Mouse (Mus musculus) megakaryocyte-erythroid progenitor cell, adult 5-6 weeks (primary cell): ENCODE measurements at regions not wholly inside any gene's neighbourhood (a gene's known extent, or its start where the extent isn't known, plus 50 kb on each side); places are given as distances from the start of the nearest gene placed in this dataset.

Experiments
- ATAC-seq: replicated peaks from 2 replicates; pipeline ENCODE4 v1.8.0; 2016; ENCODE audit warnings: mild to moderate bottlenecking, inconsistent platforms; ENCODE audit not compliant: severe bottlenecking, poor library complexity, low FRiP score, low TSS enrichment

- ATAC-seq: no peak
These were observed 132.7 kb downstream of the Otoa start for GRCm38 (mm10) chr7:121214181-121214580.

GRCm38 (mm10) chr7:121215032-121215431, 133.6 kb downstream of the Otoa start:
- no peak for ATAC-seq

- ATAC-seq: no peak
These were observed 134.3 kb downstream of the Otoa start for GRCm38 (mm10) chr7:121215735-121216134.

GRCm38 (mm10) chr7:121218031-121218430, 136.6 kb downstream of the Otoa start:
- ATAC-seq: no peak

DNA sequence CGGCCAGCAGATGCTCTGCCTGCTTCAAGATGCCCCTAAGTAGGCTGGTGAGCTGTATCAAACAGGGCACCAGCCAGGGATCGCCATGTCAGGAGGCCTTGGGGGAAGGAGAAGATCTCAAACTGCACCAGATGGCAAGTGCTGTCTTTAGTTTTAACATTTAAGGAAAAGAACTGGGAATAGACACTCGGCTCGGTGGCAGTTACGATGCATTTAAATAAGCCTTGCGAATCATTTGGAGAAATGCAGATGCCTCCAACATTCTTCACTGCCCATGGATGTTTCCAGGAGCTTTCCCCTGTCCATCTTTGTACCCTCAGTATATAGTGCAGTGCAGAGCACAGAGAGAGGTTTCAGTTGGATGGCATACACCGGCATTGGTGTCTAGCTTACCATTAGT, 139.7 kb downstream of the Otoa start:
- ATAC-seq: no peak

DNA sequence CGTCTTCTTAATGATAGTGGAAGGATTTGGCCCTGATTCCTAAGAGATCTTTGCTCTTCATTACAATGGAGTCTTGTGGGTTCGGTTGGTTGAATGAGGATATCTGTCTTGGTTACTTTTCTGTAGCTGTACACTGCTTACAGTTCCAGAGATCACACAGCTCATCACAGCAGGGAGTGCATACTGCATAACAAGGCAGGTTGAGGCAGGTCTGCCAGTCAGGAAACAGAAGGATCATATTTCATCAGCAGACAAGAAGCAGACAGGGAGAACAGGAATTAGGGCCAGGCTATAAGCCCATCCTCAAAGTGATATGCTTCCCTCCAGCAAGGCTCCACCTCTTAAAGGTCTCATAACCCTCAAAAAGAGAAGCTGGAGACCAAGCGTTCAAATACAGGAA, 150.4 kb downstream of the Otoa start:
- no peak for ATAC-seq

- ATAC-seq: no peak
These were observed 153.4 kb downstream of the Otoa start for GRCm38 (mm10) chr7:121234831-121235230.

GRCm38 (mm10) chr7:121239731-121240130, 151.9 kb upstream of the Hs3st2 start:
- ATAC-seq: no peak

- ATAC-seq: no peak
These were observed 143.8 kb upstream of the Hs3st2 start for GRCm38 (mm10) chr7:121247845-121248244.

- ATAC-seq: no peak
These were observed 134.2 kb upstream of the Hs3st2 start for GRCm38 (mm10) chr7:121257466-121257865.

DNA sequence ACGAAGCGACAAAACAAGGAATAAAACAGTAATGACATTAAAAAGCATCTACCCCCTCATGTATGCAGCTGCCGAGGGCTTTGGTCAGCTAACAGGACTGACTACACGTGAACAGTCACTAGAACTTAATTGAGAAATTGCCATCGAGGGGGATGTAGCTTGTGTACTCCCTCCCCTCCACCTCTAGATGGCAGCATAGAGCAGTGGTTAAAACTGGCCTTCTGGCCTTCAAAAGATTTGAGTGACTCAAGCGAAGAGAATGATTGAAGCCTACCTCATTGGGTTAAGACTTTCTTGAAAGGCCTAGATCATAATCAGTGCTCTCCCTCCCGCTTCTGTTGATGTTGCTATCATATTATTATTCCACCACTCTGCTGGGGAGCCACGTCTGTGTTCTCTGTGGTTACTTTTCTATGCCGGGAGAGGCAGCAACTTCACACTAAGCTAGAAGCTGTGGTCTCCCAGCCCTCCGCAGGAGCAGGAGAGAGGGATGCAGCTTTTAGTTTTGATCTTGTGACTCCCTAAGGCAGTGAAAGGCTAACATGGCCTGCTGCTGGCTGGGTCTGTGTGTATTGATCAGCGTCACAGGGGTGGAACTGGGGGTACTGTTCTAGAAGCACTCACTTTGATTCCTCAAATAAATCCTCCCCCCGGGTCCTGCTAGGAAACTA, 132.7 kb upstream of the Hs3st2 start:
- peak; percentile 87 for ATAC-seq

GRCm38 (mm10) chr7:121259497-121260009, 132.1 kb upstream of the Hs3st2 start:
- no peak for ATAC-seq

DNA sequence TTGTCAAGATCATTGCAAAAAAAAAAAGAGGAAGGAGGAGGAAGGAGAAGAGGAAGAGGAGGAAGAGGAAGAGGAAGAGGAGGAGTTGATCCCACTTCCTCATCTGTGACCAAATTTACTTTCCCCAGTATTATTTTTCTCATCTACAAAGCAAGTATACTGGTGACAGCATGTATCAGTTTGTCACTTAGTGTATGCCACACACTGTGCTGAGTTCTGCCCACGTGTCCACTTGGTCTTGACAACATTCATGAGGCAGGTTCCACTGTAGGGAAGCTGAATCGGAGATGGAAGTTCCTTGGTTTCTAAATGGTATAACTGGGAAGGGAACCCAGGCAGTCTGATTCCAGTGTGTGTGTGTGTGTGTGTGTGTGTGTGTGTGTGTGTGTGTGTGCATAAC, 122.3 kb upstream of the Hs3st2 start:
- no peak for ATAC-seq

- ATAC-seq: no peak
These were observed 111.1 kb upstream of the Hs3st2 start for GRCm38 (mm10) chr7:121280597-121280996.

GRCm38 (mm10) chr7:121282154-121282553, 109.5 kb upstream of the Hs3st2 start:
- ATAC-seq: no peak

DNA sequence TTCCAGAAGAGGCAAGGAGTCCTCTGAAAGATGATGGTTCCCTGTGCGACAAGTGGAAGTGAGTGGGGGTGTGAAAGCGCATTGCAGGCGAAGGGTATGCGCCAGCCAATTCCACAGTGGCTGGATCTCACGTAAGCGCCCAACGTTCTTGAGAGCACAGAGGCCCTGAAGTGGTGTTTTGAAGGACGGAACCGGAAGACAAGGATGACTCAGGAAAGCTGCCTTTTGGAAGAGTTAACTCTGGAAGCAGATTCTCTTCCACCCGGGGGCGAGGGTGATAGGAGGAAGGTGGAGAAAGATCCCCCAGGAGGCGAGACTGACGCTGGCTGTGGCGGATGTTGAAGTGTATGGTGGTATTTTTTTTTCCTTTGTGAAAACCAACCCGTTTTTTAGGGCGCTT, 101.9 kb upstream of the Hs3st2 start:
- no peak for ATAC-seq

- no peak for ATAC-seq
These were observed 95.4 kb upstream of the Hs3st2 start for GRCm38 (mm10) chr7:121296151-121296695.

DNA sequence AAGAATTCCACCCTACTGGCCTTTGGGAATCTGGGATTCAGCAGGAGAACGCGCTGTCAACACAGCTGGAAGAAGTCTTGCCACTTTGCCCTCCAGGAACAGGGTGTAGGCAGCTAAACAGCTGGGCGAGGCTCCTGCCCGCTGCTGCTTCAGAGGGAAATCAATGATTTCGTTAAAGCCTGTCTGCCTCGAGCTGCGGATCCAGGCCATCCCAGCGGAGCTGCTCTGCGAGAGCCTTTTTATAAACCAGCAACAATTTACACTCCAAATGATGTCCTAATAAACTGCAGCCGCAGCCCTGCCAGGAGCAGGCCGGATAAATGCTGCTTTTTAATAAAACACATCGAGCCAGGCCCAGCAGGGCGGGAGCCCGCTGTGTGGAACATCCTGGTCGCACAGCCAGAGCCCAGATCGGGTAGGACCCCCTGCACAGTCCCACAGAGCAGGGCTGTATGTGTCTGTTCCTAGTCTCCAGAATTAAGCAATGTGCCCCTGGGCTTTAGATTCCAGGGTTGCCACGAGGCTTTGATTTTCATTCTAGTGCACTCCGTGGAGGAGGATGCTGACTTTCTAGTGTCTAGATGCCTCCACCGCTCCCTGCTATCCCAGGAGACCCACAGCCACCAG, 78.6 kb upstream of the Hs3st2 start:
- no peak for ATAC-seq

DNA sequence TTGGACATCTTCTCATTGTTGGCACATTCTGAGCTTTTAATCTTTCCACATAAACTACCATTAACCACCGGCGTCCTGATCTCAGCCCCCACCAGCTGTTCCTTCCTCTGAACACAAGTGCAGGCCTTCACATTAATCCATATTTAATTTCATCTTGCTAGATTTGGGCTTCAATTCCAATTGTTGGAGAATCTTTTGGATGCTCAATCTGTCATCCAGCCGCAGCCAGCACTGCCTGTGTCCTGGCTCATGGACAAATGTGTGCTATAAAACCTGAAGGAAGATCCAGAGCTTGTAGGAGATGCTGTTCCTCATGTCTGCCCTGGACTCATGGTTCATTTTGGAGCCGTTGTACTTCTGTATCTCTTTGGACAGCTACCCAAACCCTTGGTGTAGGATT, 77.1 kb upstream of the Hs3st2 start:
- no peak for ATAC-seq

DNA sequence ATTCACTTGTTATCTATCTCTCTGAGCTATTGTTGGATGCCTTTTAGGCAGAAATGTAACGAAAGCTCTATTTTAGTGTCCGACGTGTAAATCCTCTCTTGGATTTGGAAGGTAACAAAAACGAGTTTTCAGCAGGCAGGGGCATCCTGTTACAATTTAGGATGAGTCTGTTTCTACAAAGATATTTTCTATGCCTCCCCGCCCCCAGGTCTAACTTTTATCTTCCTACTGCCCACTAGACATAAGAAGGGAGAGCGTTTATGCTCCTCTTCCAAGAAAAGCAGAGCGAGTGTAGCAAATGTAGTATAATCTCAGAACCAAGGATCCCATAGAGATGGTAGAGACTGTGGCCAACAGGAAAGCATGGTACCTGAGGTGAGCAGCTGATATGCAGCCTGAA, 62.4 kb upstream of the Hs3st2 start:
- ATAC-seq: no peak

GRCm38 (mm10) chr7:121332532-121332931, 59.1 kb upstream of the Hs3st2 start:
- ATAC-seq: no peak
